Mouse (Mus musculus) lung, postnatal 0 days (tissue): ENCODE measurements around the gene Rab6b.

ENCODE experiments used
- CTCF ChIP-seq: IDR thresholded peaks from 2 replicates; pipeline ENCODE4 v1.5.1; 2016; ENCODE audit warnings: antibody characterized with exemption, mild to moderate bottlenecking
- EP300 ChIP-seq: IDR thresholded peaks from 2 replicates; pipeline ENCODE4 v1.6.1; 2016; ENCODE audit warnings: antibody characterized with exemption, mild to moderate bottlenecking, control low read depth

GRCm38 (mm10) chr9:103063591-103063990 lies 48.0 kb upstream of the Rab6b start:
- no peak for TF ChIP-seq CTCF
- TF ChIP-seq EP300: no peak
